Mouse (Mus musculus): Measurements from ENCODE around the gene Thyn1. TPM values are rescaled to one million over a fixed set of nuclear protein-coding genes. Genes with fewer than 3 reads are reported as not detected.

Gene Thyn1
- 40.8 and 50.3 TPM in 2 replicates for polyA plus RNA-seq (2012; rRNA removed)

DNA sequence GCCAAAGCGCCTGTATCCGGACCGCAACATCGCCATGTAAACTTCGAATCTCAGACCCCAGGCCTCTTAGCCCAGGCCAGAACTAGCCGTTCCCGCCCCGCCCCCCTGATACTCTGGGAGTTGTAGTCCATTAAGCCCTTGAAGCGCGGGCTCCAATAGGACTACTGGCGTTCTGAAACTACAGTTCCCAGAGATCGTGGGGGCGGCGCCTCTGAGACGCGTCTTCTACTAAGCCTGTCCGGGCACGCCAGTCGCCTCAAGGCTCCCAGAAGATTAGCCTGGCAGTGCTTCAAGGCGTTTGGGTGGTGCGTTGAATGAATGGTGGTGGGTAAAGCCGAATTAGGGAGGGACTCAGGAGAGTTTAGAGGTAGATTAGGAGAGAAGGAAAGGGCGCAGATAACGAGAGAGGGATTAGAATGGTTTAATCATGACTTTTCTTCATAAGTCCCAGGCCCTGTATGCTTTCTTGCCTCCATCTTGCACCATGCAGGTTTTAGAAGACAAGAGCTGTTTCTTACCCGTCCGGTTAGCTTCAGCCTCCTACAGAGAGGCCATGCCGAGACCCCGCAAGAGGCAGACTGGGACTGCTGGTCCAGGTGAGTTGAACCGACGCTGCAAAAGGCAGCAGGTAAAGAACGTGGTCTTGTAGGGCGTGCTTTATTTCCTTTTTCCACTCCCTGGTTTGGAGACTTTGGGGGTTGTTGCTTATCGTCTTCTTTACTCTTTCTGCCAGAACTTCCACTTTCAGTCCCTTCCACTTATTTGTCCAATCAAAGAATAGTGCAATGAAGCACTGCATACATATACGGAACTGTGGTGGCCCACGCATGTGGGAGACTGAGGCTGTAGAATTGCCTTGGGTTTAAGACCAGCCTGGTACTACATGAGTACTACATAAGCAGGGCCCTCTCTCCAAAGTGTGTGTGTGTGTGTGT, at the start of gene Thyn1, which contains the start of gene Acad8:
Gene Thyn1 (plus strand): TSS at position 250 of the 935 bp plus-strand sequence.
Gene Acad8 (minus strand): TSS at position 106 of the 935 bp plus-strand sequence.
- DNase-seq (ENCODE audit: low spot score) = peak; percentile 75

DNA sequence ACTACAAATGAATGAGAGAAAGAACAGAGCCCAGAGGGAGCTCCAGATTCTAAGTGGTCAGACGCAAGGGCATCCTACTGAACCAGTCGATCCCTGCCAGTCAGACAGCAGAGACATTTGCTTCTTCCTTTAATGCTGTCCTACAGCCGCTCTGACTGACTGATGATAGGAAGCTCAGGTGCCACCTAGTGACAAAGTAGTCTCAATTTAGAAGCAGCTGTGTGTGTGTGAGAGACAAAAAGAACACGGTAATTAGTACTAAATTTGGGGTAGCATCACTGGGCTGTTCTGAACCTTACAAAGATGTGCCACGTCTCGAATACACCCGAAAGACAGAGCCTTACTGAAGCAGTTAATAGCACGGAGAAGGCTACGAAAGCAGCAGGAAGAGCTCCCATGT, 21.8 kb upstream of the Thyn1 start:
- no peak for DNase-seq (ENCODE audit: low spot score)

DNA sequence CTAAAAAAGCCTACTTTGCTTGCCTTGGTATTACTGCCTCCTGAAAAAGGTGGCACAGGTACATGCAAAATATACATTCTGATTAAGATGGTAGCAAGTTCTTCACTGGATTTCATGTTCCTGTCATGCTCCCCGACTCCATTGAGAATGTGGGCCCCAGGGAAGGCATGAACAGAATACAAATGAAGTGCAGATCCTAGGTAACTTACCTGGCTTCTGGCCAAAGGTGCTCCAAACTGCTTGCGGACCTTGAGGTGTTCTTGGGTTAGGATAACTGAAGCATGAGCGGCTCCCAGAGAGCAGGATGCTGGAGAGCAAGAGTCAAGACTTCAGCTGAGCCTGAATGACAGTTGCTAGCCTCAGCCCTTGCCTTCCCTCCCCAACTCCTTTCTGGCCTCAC, 20.7 kb upstream of the Thyn1 start:
- no peak for DNase-seq (ENCODE audit: low spot score)

DNA sequence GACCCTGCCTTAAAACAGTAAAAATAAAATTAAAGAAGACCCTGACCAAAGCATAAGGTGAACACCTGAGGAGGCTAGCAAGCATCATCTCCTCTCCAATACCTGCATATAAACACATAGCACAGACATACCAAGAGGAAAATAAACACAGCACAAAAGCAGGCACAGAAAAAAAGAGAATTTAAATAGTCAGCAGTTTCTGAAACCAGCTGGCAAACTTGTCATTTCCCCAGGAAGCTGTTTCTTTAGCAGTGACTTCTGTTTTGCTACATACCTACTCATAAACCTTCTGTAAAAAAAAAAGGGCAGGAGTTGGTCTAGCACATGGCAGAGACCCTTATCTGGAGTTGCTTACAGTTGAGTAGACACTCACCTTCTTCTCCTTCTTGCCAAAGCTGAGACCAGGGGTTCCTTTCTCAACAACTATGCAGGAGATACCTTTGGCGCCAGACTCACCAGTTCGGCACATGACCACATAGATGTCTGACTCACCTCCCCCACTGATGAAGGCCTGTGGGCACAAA, 14.4 kb upstream of the Thyn1 start:
- DNase-seq (ENCODE audit: low spot score) = no peak

DNA sequence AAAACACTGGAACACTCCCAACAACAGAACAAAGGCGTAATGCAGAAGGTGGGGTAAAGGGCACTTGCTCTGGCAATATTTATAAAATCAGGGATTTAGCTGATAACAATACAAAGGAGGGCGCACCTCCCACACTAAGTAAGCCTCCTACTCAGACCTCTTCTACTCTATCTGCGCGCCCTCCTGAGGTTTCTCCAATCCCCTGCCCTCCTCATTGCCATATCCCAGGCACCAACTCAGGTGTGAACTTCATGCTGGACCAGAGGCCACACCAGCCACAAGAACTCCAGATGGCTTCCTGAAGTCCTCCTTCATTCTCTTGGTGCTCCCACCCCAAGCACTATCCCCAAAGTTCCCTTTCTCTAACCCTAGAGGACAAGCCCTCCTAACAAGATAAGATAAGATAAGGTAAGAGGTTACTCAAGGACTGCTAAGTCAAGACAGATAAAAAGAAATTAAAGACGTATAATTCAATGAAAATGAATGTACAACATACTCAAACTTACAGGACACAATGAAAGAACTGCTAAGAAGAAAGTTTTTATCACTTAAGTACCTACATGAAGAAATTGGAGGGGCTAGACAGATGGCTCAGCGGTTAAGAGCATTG, 13.7 kb upstream of the Thyn1 start:
- DNase-seq (ENCODE audit: low spot score) = no peak

DNA sequence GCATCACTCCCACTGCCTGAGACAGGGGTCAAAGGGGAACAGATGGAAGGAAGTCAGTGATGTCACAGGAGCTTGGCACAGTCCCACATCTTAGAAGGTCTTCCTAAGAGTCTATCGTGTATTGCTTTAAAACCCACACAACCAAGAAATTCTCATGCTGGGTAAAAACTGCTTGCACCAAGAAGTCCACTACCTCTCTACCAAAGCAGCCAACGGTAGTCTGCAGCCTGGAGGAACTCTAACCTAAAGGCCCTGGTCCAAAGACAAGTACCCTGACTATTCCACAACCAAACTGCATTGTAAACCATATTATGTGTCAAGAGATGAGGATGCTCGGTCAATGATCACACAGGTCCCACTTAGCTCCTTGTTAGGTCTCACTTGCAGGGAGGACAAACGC, 9.3 kb upstream of the Thyn1 start:
- DNase-seq (ENCODE audit: low spot score) = no peak

DNA sequence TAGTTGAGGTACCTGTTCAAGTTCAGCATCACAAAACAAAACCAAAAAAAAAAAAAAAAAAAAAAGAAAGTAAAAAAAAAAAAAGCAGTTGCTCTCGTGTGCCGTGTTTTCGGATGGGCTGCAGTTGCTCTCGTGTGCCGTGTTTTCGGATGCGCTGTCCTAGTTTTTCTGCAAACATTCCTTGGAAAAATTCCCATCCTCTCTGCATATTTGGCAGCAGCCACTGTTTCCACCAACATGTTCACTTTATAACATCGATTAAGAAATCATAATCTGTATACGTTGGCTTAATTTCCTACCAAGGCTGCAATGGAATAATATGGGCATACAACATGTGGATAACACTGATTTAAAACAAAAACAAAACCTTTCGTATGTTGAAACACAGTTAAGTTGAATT, 6.4 kb upstream of the Thyn1 start:
- no peak for DNase-seq (ENCODE audit: low spot score)

DNA sequence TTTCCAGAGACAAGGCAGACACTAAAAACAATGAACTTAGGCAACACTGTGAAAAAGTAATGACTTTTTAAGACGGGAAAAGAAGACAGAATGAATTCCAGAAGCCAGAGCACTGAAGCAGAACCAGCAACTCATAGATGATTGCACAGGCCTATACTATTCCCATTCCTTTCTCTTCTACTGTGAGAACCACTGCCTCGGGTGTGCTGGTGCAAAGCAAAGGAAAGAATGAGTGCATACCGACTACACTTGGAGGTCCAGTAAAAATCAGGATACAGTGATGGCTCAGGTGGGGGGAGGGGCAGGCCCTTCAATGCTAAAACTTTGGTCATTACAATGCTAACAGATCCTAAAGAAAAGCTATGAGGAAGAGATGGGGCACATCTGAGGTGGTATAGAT, 5.6 kb upstream of the Thyn1 start:
- no peak for DNase-seq (ENCODE audit: low spot score)

DNA sequence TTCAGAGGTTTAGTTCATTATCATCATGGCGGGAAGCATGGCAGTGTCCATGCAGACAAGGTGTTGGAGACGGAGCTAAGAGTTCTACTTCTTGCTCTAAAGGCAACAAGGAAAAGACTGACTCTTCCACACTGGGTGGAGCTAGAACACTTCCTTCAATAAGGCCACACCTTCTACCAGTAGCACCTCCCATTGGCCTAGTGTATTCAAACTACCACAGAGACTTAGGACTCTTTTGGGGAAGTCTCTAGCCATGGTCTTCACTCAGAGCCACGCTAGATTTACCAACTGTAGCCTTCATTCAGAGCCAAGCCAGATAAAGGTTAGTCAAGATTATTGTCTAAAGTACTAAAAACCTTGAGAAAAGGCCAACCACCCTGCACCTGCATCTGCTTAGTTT, 2.4 kb upstream of the Thyn1 start:
- DNase-seq (ENCODE audit: low spot score) = no peak

DNA sequence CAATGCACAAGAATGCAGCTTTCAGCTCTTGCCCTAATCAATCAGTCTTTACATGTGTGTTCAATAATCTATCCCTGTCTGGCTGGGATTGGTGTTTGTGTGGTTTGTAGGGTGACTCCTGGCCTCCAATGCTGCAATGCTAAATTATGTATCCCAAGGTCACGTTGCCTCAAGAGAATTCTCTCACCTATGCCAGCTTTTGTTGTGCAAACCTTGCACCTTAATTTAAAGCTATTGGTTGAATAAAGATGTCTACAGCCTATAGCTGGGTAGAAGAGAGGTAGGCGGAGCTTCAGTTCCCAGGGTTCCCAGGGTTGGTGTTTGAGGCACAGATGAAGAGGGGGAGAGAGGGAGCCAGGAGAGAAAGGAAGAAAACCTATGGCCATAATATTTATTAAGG, 2.0 kb upstream of the Thyn1 start:
- no peak for DNase-seq (ENCODE audit: low spot score)

DNA sequence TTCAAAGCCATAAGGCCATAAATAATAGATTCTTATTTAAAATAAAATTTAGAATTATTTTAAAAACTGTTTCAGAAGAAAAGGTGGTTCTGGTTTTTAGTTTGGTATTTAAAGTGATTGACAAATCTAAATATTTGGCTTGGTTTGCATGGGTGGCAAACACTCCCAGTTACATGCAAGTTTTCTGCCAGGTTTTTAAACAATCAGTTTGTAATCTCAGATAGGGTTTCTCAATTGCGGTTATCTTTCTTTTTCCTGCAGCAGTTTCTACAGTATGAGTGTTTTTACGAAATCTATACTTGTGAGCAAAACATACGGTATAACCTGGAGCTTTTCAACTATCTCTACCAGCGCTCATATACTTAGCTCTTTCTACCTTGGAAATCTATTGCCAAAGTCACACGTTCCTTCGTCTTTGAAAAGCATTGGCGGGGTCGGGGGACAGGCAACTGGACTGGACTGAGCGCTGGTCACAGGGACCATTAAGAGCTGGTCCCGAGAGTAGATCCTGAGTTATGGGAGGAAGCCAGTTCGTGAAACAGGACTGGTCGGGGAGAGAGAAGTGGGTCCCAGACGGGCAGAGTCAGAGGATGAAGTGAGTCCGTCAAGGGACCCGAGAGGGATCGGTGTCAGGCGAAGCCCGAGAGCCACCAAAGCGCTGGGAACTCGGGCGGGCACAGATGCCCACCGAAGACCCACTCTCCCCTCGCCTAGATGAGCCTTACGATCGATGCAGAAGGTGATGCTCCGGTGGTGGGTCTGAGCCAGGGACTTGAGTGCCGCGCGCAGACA, 645 bp upstream of the Thyn1 start:
- DNase-seq (ENCODE audit: low spot score) = no peak

DNA sequence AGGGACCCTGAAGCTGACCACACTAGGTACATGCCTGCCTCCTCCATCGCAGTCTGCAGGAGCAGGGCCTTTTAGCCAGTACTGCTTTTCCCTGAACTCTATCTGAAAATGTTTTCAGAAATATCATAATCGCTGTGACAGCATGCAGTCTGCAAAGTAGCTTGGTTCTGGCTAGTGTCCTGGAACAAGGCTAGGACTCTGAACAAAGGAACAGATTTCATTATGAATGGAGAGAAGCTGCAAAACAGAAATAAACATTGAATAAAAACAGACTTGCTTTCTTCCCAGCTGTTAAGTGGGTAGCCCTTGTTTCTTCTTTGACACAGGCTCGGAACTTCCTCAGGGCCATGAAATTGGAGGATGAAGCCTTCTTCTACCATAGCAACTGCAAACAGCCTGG, 5.7 kb downstream of the Thyn1 start:
- DNase-seq (ENCODE audit: low spot score) = no peak

DNA sequence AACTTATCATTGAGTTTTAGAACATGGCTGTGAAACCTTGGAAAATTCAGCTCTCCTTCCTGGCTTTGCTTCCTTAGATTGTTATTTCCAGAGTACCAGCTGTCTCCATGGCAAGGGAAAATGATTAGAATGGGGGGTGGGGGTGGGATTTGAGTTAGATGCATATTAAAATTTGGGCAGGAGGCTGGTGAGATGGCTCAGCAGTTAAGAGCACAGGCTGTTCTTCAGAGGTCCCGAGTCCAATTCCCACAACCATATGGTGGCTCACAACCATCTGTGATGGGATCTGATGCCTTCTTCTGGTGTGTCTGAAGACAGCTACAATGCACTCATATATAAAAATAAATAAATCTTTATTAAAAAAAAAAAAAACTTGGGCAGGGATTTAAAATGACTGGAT, 6.4 kb downstream of the Thyn1 start:
- no peak for DNase-seq (ENCODE audit: low spot score)

DNA sequence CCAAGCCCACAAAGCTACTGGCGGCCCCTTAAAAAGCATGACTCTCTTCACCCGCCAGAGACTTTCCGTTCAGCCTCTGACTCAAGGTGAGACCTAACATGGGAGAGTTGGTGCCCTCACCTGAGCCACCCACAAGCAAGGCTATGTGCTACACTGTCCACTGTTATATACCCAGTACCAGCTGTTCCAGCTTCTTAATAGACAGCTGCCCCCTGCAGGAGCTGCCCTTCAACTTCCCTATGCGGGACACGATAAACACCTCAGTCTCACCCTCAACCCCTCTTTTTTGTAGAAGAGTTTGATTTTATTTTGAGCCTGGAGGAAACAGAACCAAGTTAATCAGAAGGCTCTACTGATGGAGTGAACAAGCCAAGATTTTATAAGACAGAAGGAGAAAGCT, 7.4 kb downstream of the Thyn1 start:
- no peak for DNase-seq (ENCODE audit: low spot score)

DNA sequence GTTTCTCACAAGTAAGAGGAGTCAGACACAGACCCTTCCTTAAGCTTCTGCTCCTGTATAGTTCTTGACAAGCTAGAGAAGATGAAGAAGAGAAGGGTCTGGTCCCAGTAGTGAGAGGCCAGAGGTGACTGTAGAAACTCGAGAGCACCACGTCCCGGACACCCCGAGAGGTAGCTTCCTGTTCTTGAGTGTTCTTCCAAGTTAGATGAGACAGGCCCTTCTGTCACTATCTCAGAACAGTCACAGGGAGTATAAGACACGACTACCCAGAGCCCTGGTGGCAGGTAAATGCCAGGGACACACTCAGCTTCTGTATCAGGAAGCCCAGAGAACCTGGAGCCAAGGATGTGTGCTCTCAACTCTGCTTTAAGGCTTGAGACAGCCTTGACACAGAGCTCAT, 9.7 kb downstream of the Thyn1 start:
- no peak for DNase-seq (ENCODE audit: low spot score)

DNA sequence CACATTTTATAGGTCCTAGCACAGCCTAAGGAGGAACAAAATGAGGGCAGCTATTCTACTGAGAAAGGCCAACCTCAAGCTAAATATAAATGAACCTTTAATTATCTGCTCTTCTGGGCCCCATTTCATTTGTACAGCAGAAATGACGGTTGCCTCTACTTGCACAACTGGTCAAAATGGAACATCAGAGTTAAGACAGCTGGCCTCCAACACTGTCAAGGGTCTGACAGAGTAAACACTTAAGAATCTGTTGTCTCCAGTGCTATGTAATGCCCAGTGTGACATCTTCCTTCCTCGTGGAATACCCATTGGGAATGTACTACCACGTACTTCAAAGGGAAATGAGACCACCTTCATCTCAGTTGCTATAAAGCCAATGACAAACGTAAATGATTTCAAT, 12.1 kb downstream of the Thyn1 start:
- DNase-seq (ENCODE audit: low spot score) = no peak

DNA sequence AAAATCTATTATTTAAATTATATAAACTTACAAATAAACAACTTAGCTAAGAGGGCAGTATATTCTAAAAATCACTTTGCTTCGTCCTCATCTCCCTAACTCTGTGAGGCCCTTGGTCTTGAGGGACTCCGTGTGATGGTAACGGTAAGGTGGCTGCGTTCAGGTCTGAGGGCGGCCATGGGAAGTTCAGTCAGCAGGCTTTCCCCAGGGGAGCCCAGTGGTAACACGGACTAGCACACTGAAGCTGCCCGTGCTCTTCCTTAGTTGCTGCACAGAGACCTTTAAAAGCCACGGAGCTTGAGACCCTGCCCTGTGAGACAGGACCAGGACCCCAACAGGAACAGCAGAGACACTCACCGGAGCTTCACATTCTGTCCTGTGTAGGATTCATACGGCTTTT, 19.5 kb downstream of the Thyn1 start:
- DNase-seq (ENCODE audit: low spot score) = no peak

DNA sequence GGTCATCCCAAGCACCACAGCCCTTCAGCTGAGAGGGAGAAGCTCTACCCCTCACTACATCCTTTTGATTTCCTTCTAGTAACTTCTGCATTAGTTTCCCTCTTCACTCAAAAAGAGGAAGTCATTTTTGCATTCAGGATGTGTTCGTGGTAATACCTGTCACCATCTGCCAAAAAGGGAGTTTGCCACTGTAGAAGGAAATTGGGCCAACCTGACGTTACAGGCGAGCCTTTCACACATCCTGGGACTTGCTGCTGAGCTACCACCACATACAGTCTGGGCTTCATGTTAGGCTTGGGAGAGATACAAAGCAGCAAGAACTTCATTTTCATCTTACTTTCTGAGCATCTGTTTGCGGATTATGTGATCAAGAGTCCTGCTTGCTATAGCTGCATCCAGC, 24.2 kb downstream of the Thyn1 start:
- no peak for DNase-seq (ENCODE audit: low spot score)

DNA sequence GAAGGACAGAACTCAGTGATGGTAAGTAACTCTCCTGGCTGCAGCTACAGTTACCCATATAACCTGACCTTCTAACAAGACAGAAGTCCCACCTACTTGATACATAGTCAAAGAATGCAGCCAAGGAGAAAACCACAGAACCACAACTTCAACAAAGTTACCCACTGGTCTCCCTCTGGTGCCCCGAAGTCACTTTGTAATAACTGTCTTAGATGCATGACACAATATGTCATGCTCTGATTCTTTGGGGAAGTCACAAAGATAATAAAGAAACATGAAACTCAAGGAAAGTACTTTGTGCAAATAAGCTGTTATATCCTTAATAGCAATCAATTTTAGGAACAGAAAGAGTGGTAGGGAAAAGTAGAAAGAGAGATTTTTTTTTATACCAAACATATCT, 27.2 kb downstream of the Thyn1 start:
- no peak for DNase-seq (ENCODE audit: low spot score)

DNA sequence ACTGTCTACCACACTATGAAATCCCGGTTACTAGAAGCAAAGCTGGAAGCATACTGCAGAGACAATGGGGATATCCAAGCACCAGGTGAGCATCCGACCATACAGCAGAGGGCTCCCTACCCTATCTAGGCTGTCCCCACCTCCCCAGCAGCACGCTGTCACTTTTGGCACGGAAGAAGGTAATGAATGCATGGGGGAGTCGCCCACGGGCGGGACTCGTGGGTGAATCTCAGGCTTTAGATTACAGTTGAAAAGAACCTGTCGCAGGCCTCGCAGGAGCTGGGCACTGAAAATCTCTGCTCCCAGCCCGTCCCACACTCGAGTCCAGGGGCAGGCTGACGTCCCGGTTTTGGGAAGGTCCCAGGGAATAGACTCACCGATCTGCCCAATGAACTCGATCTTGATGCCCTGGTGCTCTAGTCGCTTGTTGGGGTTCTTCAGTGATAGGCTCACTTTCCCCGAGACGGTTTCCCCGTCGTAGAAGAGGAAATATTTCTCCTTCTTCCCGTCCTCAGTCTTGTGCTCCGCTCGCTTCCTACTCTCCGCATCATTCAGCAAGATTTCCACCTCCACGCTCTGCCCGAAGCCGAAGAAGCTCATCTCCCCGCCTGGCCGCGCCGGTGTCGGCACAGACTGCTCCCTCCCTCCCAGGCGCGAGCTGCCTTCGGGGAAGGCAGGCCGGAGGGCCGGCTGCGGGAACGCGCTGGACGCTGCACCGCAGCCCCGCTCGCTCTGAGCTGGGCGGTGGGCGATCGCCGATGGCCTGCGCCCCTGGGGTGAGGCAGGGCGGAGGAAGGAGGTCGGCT, 29.7 kb downstream of the Thyn1 start:
- DNase-seq (ENCODE audit: low spot score) = peak; percentile 29
